Mouse (Mus musculus) cerebellum, adult 2 months (tissue): ENCODE measurements around the gene Klhl13. TPM values are rescaled to one million over a fixed set of nuclear protein-coding genes. Genes with fewer than 3 reads are reported as not detected.

ENCODE experiments used
- DNase-seq, 2 experiments: peaks; one replicate each; pipeline ENCODE4 v3.0.0; 2021
- H3K27ac ChIP-seq: fragments of 200-500 bp; 2 replicates; pipeline ENCODE4 v1.5.1; 2012; ENCODE audit warnings: low read length, control low read depth, inconsistent platforms; ENCODE audit not compliant: insufficient read depth
- H3K27me3 ChIP-seq: fragments of 200-500 bp; 2 replicates; pipeline ENCODE4 v1.6.1; 2012; ENCODE audit warnings: inconsistent platforms, mild to moderate bottlenecking, low read length, moderate library complexity; ENCODE audit not compliant: control insufficient read depth, insufficient read depth
- H3K4me1 ChIP-seq: fragments of 200-500 bp; 2 replicates; pipeline ENCODE4 v1.6.1; 2011; ENCODE audit warnings: low read length; ENCODE audit not compliant: control insufficient read depth, insufficient read depth
- H3K4me3 ChIP-seq: fragments of 200-500 bp; replicated peaks from 2 replicates; pipeline ENCODE3; 2011; ENCODE audit warnings: mild to moderate bottlenecking, low read depth, low read length, control low read depth; ENCODE audit not compliant: insufficient read depth
- CTCF ChIP-seq: fragments of 200-500 bp; IDR thresholded peaks from 2 replicates; pipeline ENCODE4 v1.5.1; 2011; ENCODE audit warnings: low read depth, mild to moderate bottlenecking, control low read depth, low read length, moderate library complexity, borderline replicate concordance; ENCODE audit not compliant: insufficient read depth
- POLR2A ChIP-seq: fragments of 200-500 bp; IDR thresholded peaks from 2 replicates; pipeline ENCODE4 v1.6.1; 2011; ENCODE audit warnings: low read length, control low read depth, borderline replicate concordance; ENCODE audit not compliant: insufficient read depth
- WGBS: fragments of 180-500 bp; shearing (Covaris S2); methylation state at CpG from one replicate; pipeline ENCODE4 v1.1.7; 2018; 5-methylcytosine and 5-hydroxymethylcytosine counted together
- polyA plus RNA-seq: library from polyadenylated mRNA; depleted of rRNA; stranded (reverse); fragments of >200 nt; gene quantifications from 2 replicates; pipeline ENCODE4 v1.2.3, GENCODE M21; 2012

Klhl13 gene
- polyA plus RNA-seq, 1 experiment = 25.6 TPM

DNA sequence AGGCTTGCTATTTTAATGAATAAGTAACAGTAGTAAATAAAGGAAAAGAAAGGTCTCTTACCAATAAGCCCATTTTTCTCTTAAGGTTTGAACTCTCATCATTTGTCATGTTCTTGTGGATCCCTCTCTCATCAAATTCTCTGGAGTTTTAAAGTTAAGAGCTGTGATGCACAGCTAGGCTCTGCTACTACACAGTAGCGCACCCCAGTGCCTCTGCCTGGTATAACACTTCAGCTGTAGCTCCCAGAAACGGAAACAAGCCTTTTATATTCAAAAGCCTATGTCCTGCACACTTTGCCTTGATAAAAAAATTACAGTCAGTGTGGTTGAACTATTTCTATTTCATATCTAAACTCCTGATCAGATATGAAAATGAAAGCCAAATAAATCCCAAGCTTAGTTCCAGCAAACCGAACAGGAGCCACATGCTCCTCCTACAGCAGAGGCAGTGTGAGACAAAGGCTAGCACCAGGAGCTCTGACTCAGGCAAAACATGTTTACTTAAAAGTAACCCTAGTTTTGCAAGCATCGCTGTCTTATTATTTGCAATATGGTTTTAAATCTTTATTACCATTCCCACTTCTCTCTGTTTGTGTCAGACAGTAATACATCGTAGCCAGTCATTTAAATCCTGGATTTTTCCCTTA is 68.8 kb downstream of the Klhl13 start:
- no peak overlapping the region for H3K4me3 ChIP-seq
- H3K27me3 ChIP-seq = no peaks in the 10 kb centered on the region
- 28% methylated on average over 5 of the region's 5 CpGs for WGBS
- no peak overlapping the region for H3K27ac ChIP-seq
- no peaks in the 10 kb centered on the region for H3K4me1 ChIP-seq
- peak; percentile 10 to 15 for DNase-seq
- TF ChIP-seq POLR2A (no peak), CTCF (peak; percentile 35; the same call in 1 of the 2 replicates)

DNA sequence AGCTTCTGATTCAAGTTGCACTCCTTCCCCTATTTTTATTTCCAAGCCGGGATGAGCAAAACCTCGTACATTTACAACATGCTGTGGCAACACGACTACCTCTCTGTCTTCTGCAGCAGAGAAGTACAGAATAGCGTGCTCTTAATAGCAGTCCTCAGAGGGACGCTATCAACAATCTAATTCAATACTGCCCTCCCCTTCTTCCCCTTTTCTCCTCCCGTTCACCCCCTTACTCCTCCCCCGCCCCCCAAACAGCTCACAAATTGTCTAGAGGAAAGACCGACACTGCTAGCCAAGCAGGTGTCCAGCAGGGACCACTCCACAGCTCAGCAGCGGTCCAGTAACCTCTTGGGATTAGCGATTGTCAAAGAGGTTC is 79.5 kb downstream of the Klhl13 start:
- peak in 1 of 2 experiments; percentile 2 for DNase-seq
- TF ChIP-seq CTCF = no peak
- WGBS = 11% methylated on average over 9 of the region's 10 CpGs
- H3K4me3 ChIP-seq = no peak overlapping the region
- H3K4me1 ChIP-seq = no peaks in the 10 kb centered on the region
- no peaks in the 10 kb centered on the region for H3K27me3 ChIP-seq
- H3K27ac ChIP-seq = no peak overlapping the region

DNA sequence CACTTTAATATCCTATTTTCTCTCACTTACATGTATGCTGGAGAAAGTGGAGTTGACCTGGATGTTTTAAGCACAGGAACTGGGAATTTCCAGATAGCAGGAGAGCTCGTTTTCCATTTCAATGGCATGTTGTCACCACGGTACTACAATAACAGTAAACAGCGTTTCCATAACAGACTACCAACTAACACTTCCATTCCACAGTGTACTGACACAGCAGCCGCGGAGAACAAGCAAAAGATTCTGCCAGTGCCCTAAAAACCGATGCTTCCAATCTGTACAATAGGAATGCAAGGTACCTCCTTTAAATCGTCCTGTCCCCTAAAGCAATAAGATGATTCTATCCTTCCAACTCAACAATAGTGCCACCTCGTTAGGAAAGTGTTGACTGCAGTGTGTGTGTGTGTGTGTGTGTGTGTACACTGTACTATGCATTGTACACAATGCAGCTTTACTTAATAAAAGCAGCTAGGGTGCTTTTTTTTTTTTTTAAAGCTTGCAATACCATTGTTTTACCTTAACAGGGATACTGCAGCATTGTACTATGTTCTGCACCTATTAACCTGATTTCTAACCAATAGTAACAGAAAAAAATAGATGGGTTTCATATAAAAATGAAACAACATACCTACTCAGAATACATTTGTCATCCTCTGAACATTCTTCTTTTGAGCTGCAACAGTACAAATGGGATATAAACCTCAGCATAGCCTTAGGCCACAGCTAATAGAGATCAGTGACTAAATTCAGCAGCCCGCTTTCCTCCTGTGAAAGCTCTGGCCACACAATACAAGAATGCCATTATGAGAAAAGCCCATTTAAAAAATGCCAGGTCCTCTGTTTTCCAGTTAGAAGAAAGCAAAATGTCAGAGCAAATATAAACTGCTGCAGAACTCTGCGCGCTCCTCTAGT is 80.1 kb downstream of the Klhl13 start:
- peak overlapping the region; percentile 21 for H3K4me3 ChIP-seq
- no peak overlapping the region for H3K27ac ChIP-seq
- peak in 1 of 2 experiments; percentile 1 for DNase-seq
- H3K4me1 ChIP-seq = no peaks in the 10 kb centered on the region
- no peaks in the 10 kb centered on the region for H3K27me3 ChIP-seq
- 53% methylated on average over 11 of the region's 11 CpGs for WGBS
- TF ChIP-seq CTCF (no peak), POLR2A (no peak)

DNA sequence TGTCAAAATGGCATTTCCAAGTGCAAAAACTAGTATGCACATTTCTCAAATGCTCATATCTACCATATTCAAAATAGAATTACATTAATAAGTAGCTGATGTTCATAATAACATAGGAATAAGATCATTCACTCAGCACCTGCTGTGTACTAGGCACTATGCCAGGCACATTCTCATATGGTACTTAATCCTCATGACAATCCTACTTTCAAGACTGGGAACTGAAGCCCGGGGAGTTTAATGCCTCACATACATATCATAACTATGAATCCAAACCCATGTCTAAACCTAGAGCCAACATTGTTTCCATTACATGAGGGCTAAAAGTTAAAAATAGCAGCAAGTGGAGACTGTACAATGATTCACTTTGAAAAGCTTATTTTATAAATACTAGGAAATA is 97.3 kb downstream of the Klhl13 start:
- no peak overlapping the region for H3K4me3 ChIP-seq
- 18% methylated on average over 1 of the region's 1 CpGs for WGBS
- DNase-seq = no peak
- H3K27me3 ChIP-seq = no peaks in the 10 kb centered on the region
- TF ChIP-seq CTCF = no peak
- no peak for TF ChIP-seq POLR2A
- H3K27ac ChIP-seq = no peak overlapping the region
- H3K4me1 ChIP-seq = no peaks in the 10 kb centered on the region

DNA sequence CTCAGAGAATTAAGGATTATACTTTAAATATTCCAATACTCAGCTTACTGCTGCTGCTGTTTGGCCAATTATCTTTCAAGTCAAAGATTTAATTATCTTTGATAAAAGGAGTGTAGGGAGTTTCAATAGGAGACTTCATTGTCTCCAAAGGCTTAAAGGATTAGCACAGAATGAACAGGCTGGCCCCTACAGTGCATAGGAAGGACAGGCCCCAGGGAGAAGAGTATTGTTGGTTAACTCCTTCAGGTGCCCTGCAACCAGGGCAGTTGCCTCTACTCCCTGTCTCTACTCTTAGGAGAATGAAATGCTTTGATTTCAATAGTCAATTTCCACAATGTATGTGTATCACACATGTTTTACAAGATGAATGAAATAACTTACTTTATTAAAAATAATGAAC is 116.1 kb downstream of the Klhl13 start:
- TF ChIP-seq CTCF (no peak), POLR2A (no peak)
- Histone ChIP-seq H3K4me1 (no peaks in the 10 kb centered on the region), H3K27me3 (no peaks in the 10 kb centered on the region), H3K27ac (no peak overlapping the region), H3K4me3 (no peak overlapping the region)
- DNase-seq = no peak
